In genomic region chr11:44453423-44453822, GRCm38 (mm10) we compare ENCODE assay signal across 8 mouse cellular contexts. TPM values are rescaled to one million over a fixed set of nuclear protein-coding genes. Genes with fewer than 3 reads are reported as not detected.
DNase-seq lines count a peak whose midpoint lies in the region; ATAC-seq and TF ChIP-seq lines count a peak whose summit lies in the region.

No protein-coding gene starts in this region.

- no peak overlapping the region for H3K4me2 ChIP-seq in limb, embryonic 11.5 days (ENCODE audit: low read depth, severe bottlenecking)
- no peak overlapping the region for H3K4me2 ChIP-seq in forebrain, postnatal 0 days (ENCODE audit: low read depth)
- no peak overlapping the region for H3K4me2 ChIP-seq in liver, embryonic 11.5 days
- H3K4me2 ChIP-seq in stomach, postnatal 0 days (replicated peaks; ENCODE audit: low read depth) = no peak overlapping the region

- DNase-seq in limb, embryonic 11.5 days (ENCODE audit: low spot score) = peak; percentile 51
- no peak for DNase-seq in limb, embryonic 10.5 days (ENCODE audit: low spot score)
- peak; percentile 43 for DNase-seq in adrenal gland, postnatal 25 days
- DNase-seq in forebrain, postnatal 0 days = peak; percentile 74
- peak; percentile 83 for DNase-seq in kidney, adult 2 months
- DNase-seq in liver, embryonic 11.5 days (ENCODE audit: low spot score) = no peak
- DNase-seq in naive thymus-derived CD4-positive, alpha-beta T cell, adult 2 months (ENCODE audit: low read depth) = peak; percentile 82
- DNase-seq in stomach, postnatal 0 days (ENCODE audit: low spot score) = peak; percentile 68

- TF ChIP-seq EP300 in stomach, postnatal 0 days (optimal IDR thresholded peaks at IDR 0.05) = no peak

- WGBS in limb, embryonic 11.5 days = 70% methylated on average over 2 of the region's 2 CpGs
- WGBS in limb, embryonic 10.5 days = 80% methylated on average over 2 of the region's 2 CpGs
- 49% methylated on average over 2 of the region's 2 CpGs for WGBS in forebrain, postnatal 0 days
- 26% methylated on average over 2 of the region's 2 CpGs for WGBS in kidney, adult 2 months
- WGBS in liver, embryonic 11.5 days = 63% methylated on average over 2 of the region's 2 CpGs
- WGBS in stomach, postnatal 0 days = 40% methylated on average over 2 of the region's 2 CpGs

- no peak overlapping the region for H3K9ac ChIP-seq in limb, embryonic 11.5 days (ENCODE audit: low read length)
- no peak overlapping the region for H3K9ac ChIP-seq in forebrain, postnatal 0 days
- H3K9ac ChIP-seq in liver, embryonic 11.5 days (ENCODE audit: low read depth, low read length) = no peak overlapping the region
- H3K9ac ChIP-seq in stomach, postnatal 0 days (ENCODE audit: low read length) = no peak overlapping the region

- H3K4me3 ChIP-seq in limb, embryonic 11.5 days (ENCODE audit: low read depth, low read length) = no peak overlapping the region
- H3K4me3 ChIP-seq in limb, embryonic 10.5 days = no peak overlapping the region
- no peak overlapping the region for H3K4me3 ChIP-seq in forebrain, postnatal 0 days (ENCODE audit: low read depth, low read length)
- no peak overlapping the region for H3K4me3 ChIP-seq in kidney, adult 2 months (ENCODE audit: insufficient read depth, low read depth, low read length)
- H3K4me3 ChIP-seq in liver, embryonic 11.5 days (ENCODE audit: low read depth, low read length) = no peak overlapping the region
- H3K4me3 ChIP-seq in stomach, postnatal 0 days (ENCODE audit: low read depth, low read length) = no peak overlapping the region

- H3K27ac ChIP-seq in limb, embryonic 11.5 days (replicated peaks; ENCODE audit: low read depth, low read length) = no peak overlapping the region
- no peak overlapping the region for H3K27ac ChIP-seq in limb, embryonic 10.5 days
- no peak overlapping the region for H3K27ac ChIP-seq in forebrain, postnatal 0 days (ENCODE audit: low read depth, low read length)
- no peak overlapping the region for H3K27ac ChIP-seq in kidney, adult 2 months (ENCODE audit: insufficient read depth, low read depth, low read length)
- H3K27ac ChIP-seq in liver, embryonic 11.5 days (ENCODE audit: low read depth, low read length) = no peak overlapping the region
- no peak overlapping the region for H3K27ac ChIP-seq in stomach, postnatal 0 days (replicated peaks)

- H3K36me3 ChIP-seq in limb, embryonic 11.5 days (ENCODE audit: control insufficient read depth, insufficient read depth, low read length) = no peaks in the 10 kb centered on the region
- H3K36me3 ChIP-seq in limb, embryonic 10.5 days = peaks cover 46% of the 10 kb centered on the region
- H3K36me3 ChIP-seq in forebrain, postnatal 0 days (ENCODE audit: insufficient read depth) = peaks cover 24% of the 10 kb centered on the region
- H3K36me3 ChIP-seq in kidney, adult 2 months (ENCODE audit: control insufficient read depth, insufficient read depth, low read length) = no peaks in the 10 kb centered on the region; the same call in 1 of the 2 replicates
- peaks cover 5% of the 10 kb centered on the region; the same call in 1 of the 2 replicates for H3K36me3 ChIP-seq in liver, embryonic 11.5 days (ENCODE audit: control insufficient read depth, insufficient read depth, low read length)
- peaks cover 4% of the 10 kb centered on the region; the same call in 1 of the 2 replicates for H3K36me3 ChIP-seq in stomach, postnatal 0 days (ENCODE audit: control insufficient read depth, insufficient read depth, low read length)

- ATAC-seq in limb, embryonic 11.5 days (ENCODE audit: insufficient number of reproducible peaks, low FRiP score, low TSS enrichment, low read depth) = no peak
- ATAC-seq in forebrain, postnatal 0 days = peak; percentile 65
- ATAC-seq in liver, embryonic 11.5 days (replicated peaks; ENCODE audit: low FRiP score) = peak; percentile 56
- ATAC-seq in stomach, postnatal 0 days (ENCODE audit: low FRiP score, low TSS enrichment) = peak; percentile 63; the same call in 1 of the 2 replicates

- no peak for TF ChIP-seq POLR2A in kidney, adult 2 months (IDR thresholded peaks at IDR 0.05; ENCODE audit: low read depth, low read length)

- peak; percentile 85 for TF ChIP-seq CTCF in forebrain, postnatal 0 days (IDR thresholded peaks at IDR 0.05; ENCODE audit: low read depth)
- TF ChIP-seq CTCF in kidney, adult 2 months (conservative IDR thresholded peaks at IDR 0.05; ENCODE audit: insufficient read depth, insufficient read length, low read depth, low read length) = peak; percentile 54
- peak; percentile 86 for TF ChIP-seq CTCF in stomach, postnatal 0 days (IDR thresholded peaks at IDR 0.05; ENCODE audit: low read depth)

- H3K27me3 ChIP-seq in limb, embryonic 11.5 days (ENCODE audit: control insufficient read depth, insufficient read depth, low read length) = no peaks in the 10 kb centered on the region
- no peaks in the 10 kb centered on the region for H3K27me3 ChIP-seq in limb, embryonic 10.5 days (ENCODE audit: low read depth, poor library complexity, severe bottlenecking)
- H3K27me3 ChIP-seq in forebrain, postnatal 0 days (ENCODE audit: insufficient read depth, low read length) = no peaks in the 10 kb centered on the region
- H3K27me3 ChIP-seq in kidney, adult 2 months (replicated peaks; ENCODE audit: control insufficient read depth, insufficient read depth, low read length) = no peaks in the 10 kb centered on the region
- H3K27me3 ChIP-seq in liver, embryonic 11.5 days (replicated peaks; ENCODE audit: control insufficient read depth, insufficient read depth, low read length) = no peaks in the 10 kb centered on the region
- no peaks in the 10 kb centered on the region for H3K27me3 ChIP-seq in stomach, postnatal 0 days (ENCODE audit: control insufficient read depth, insufficient read depth, low read length)

- H3K9me3 ChIP-seq in limb, embryonic 11.5 days (ENCODE audit: control insufficient read depth, low read length) = no peaks in the 10 kb centered on the region
- no peaks in the 10 kb centered on the region for H3K9me3 ChIP-seq in limb, embryonic 10.5 days (replicated peaks)
- no peaks in the 10 kb centered on the region for H3K9me3 ChIP-seq in forebrain, postnatal 0 days (ENCODE audit: low read length)
- H3K9me3 ChIP-seq in liver, embryonic 11.5 days (ENCODE audit: control insufficient read depth, low read length) = no peaks in the 10 kb centered on the region
- no peaks in the 10 kb centered on the region for H3K9me3 ChIP-seq in stomach, postnatal 0 days (ENCODE audit: control insufficient read depth, low read length)

- no peaks in the 10 kb centered on the region for H3K4me1 ChIP-seq in limb, embryonic 11.5 days (ENCODE audit: control insufficient read depth, insufficient read depth, low read length)
- H3K4me1 ChIP-seq in limb, embryonic 10.5 days = no peaks in the 10 kb centered on the region
- H3K4me1 ChIP-seq in forebrain, postnatal 0 days (ENCODE audit: insufficient read depth) = no peaks in the 10 kb centered on the region
- peaks cover 5% of the 10 kb centered on the region; the same call in 1 of the 2 replicates for H3K4me1 ChIP-seq in kidney, adult 2 months (ENCODE audit: control insufficient read depth, insufficient read depth, low read length)
- H3K4me1 ChIP-seq in liver, embryonic 11.5 days (replicated peaks; ENCODE audit: control insufficient read depth, insufficient read depth, low read length) = no peaks in the 10 kb centered on the region
- no peaks in the 10 kb centered on the region for H3K4me1 ChIP-seq in stomach, postnatal 0 days (replicated peaks; ENCODE audit: control insufficient read depth, insufficient read depth)

RNA-seq across cellular contexts. Expression of gene Ublcp1, which starts 16.9 kb away (rescaled TPM):
- 76.7 and 76.8 TPM in 2 replicates for polyA plus RNA-seq in limb, embryonic 11.5 days (2014; fragmentation: Nextera tagmentation; extraction: Ambion mirVana)
- 75.3 and 84.8 TPM in 2 replicates for polyA plus RNA-seq in limb, embryonic 10.5 days (2016; fragmentation: Nextera tagmentation; extraction: Ambion mirVana)
- total RNA-seq in adrenal gland, postnatal 25 days (2021) = 48.2 and 49.6 TPM in 2 replicates
- total RNA-seq in forebrain, postnatal 0 days (2014; rRNA removed) = 34.3 and 42.2 TPM in 2 replicates
- polyA plus RNA-seq in forebrain, postnatal 0 days (2015; fragmentation: Nextera tagmentation; extraction: Ambion mirVana) = 42.3 and 44.6 TPM in 2 replicates
- polyA plus RNA-seq in kidney, adult 2 months (2012; rRNA removed) = 18.3 and 18.7 TPM in 2 replicates
- 54.1 and 54.6 TPM in 2 replicates for polyA plus RNA-seq in liver, embryonic 11.5 days (2014; fragmentation: Nextera tagmentation; extraction: Ambion mirVana)
- 34.5 and 36.9 TPM in 2 replicates for polyA plus RNA-seq in stomach, postnatal 0 days (2015; fragmentation: Nextera tagmentation; extraction: Ambion mirVana)

RNA-seq across cellular contexts. Expression of gene Il12b, which starts 53.6 kb away (rescaled TPM):
- 0.11 TPM in 1 of 2 replicates, not detected in the other for polyA plus RNA-seq in limb, embryonic 11.5 days (2014; fragmentation: Nextera tagmentation; extraction: Ambion mirVana)
- polyA plus RNA-seq in limb, embryonic 10.5 days (2016; fragmentation: Nextera tagmentation; extraction: Ambion mirVana) = not detected in 2 replicates
- total RNA-seq in adrenal gland, postnatal 25 days (2021) = not detected in 2 replicates
- not detected in 2 replicates for total RNA-seq in forebrain, postnatal 0 days (2014; rRNA removed)
- 0.08 TPM in 1 of 2 replicates, not detected in the other for polyA plus RNA-seq in forebrain, postnatal 0 days (2015; fragmentation: Nextera tagmentation; extraction: Ambion mirVana)
- polyA plus RNA-seq in kidney, adult 2 months (2012; rRNA removed) = 0.07 and 0.11 TPM in 2 replicates
- polyA plus RNA-seq in liver, embryonic 11.5 days (2014; fragmentation: Nextera tagmentation; extraction: Ambion mirVana) = not detected in 2 replicates
- 0.05 TPM in 1 of 2 replicates, not detected in the other for polyA plus RNA-seq in stomach, postnatal 0 days (2015; fragmentation: Nextera tagmentation; extraction: Ambion mirVana)

Comparison
In these comparisons a context has a peak if more than half of its experiments do, and no peak if none do; other contexts are left out.
1. DNase-seq: peak in limb, embryonic 11.5 days (single experiment), adrenal gland, postnatal 25 days (single experiment), forebrain, postnatal 0 days (single experiment), kidney, adult 2 months (single experiment), naive thymus-derived CD4-positive, alpha-beta T cell, adult 2 months (single experiment) and stomach, postnatal 0 days (single experiment); none in limb, embryonic 10.5 days (single experiment) and liver, embryonic 11.5 days (single experiment).
2. Peak in every context shown above with its lines, with median percentiles within 50 percentile points of each other: CTCF ChIP-seq.